Mouse (Mus musculus): Measurements from ENCODE around the gene Cd160. TPM values are rescaled to one million over a fixed set of nuclear protein-coding genes. Genes with fewer than 3 reads are reported as not detected.

Cd160 gene
- total RNA-seq (2021), result not detected

GRCm38 (mm10) chr3:96828984-96829383 lies at the start of gene Cd160, which contains the start of gene Pdzk1:
Gene Cd160 (minus strand): TSS chr3:96829351.
Gene Pdzk1 (plus strand): TSS chr3:96829284.
- intact Hi-C loops (cut with DNase I), result no loop called here
- no peak for DNase-seq

GRCm38 (mm10) chr3:96874808-96875571 lies 45.8 kb upstream of the Cd160 start:
- DNase-seq, result no peak
- intact Hi-C loops (cut with DNase I), result no loop called here

GRCm38 (mm10) chr3:96872501-96872900 lies 43.4 kb upstream of the Cd160 start:
- DNase-seq, result no peak
- intact Hi-C loops (cut with DNase I), result no loop called here

DNA sequence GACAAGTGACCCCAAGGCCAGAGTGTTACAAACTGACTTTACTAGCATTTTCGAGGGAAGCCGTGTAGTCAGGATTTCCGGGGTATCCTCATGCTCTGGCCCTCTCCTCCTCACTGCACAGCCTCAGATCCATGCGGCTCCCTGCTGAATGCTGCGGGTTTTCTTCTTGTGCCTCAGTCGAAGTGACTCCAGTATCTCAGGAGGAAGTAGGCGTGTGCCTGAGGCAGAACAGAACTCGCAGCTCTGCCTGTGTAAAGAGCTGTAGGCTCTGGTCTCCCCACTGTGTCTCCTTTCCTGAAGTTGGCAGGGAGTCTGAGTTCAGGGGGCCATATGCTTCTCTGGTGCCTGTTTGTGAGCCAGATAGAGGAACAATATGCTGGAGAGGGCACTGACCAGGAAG lies 41.9 kb upstream of the Cd160 start:
- DNase-seq, result no peak
- intact Hi-C loops (cut with DNase I), result no loop called here

DNA sequence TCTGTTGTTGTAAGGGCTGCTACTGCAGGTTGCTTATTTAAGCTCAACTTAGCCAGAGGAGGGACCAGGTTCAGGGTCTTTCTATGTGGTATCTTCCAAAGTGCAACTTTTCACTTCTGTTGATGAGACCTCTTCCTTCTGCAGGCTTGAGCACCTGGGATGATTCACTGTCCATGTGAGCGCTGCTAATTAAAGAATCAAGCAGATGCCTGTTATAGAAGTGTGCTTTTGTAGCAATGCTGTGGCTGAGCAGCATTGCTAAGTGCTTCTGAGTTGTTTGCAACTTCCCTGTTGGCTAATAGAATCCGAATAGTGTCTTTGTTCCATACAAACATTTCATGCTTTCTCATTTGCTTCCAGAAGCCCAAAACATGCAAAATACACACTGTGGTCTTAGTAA lies 41.1 kb upstream of the Cd160 start:
- intact Hi-C loops (cut with DNase I), result no loop called here
- DNase-seq, result no peak

DNA sequence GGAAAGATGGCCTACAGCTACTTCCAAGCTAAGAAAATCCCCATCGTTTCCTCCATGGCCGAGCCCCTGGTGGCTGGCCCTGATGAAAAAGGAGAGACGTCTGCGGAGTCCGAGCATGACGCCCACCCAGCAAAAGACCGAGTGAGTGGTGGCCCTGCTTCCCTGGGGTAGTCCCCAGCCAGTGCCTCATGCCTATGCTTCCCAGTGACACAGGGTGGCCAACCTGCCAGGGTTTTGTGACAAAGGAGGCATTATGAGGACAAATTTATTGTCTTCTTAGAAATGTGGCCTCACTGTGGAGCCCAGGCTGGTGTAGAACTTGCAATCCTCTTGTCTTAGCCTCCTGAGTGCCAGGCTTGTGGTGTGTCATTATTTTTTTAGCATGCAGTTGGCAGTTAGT lies 39.9 kb upstream of the Cd160 start:
- DNase-seq, result no peak
- intact Hi-C loops (cut with DNase I), result no loop called here

DNA sequence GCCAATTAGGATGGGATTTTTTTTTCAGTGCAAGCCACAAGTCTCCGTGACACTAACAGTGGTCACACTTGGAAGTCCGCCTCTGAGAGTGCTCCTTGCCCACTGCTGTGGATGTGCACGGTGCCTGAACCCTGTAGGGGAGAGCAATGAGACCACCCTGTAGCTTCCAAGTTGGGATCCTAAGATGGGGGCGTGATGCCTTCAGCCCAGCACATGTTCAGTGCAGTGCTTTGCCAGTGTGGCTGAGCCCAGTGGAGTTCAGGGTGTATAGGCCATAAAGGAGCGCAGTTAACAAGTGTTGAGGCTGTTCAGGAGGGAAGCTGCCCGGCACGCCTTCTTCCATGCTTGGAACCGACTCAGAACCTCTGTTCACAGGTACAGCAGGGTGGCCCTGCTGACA lies 39.4 kb upstream of the Cd160 start:
- intact Hi-C loops (cut with DNase I), result no loop called here
- no peak for DNase-seq

DNA sequence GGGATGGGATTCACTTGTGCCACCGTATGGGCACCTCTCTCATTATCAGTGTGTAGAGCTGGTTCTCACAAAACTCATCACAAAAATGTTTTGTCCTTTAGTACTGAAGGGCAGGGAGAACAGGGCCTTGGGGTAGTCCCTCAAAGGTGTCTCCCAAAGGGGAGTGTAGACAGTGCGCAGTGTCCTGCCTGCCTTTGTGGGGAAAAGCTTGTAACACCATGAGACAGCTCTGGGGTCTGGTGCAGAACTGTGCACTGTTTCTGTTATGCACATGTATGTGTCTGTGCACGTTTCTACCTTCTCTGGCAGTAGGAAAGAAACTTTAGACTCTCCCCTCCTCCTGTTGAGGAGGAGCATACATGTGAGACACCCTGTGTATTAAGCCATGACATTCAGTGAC lies 38.7 kb upstream of the Cd160 start:
- intact Hi-C loops (cut with DNase I), result no loop called here
- no peak for DNase-seq

DNA sequence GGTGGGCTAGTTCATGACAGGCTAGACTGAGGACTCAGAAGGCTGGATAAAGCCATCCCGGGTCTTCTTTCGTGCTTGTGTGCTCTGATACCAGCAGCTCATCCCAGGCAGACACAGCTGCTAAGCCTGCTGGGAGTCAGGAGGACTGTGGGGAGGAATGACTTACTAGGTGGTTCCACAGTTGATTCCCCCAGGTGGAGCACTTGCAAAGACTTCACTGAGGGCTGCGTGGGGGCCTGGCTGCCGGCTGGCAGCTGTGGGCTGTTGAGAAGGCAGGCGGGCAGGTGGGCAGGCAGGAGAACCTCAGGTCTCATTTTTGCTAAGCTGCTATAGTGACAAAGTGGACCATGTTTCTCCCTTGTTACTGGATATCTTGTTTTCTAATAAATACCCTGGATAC lies 31.3 kb upstream of the Cd160 start:
- no peak for DNase-seq
- intact Hi-C loops (cut with DNase I), result no loop called here

GRCm38 (mm10) chr3:96855833-96856232 lies 26.7 kb upstream of the Cd160 start:
- no peak for DNase-seq
- intact Hi-C loops (cut with DNase I), result no loop called here

DNA sequence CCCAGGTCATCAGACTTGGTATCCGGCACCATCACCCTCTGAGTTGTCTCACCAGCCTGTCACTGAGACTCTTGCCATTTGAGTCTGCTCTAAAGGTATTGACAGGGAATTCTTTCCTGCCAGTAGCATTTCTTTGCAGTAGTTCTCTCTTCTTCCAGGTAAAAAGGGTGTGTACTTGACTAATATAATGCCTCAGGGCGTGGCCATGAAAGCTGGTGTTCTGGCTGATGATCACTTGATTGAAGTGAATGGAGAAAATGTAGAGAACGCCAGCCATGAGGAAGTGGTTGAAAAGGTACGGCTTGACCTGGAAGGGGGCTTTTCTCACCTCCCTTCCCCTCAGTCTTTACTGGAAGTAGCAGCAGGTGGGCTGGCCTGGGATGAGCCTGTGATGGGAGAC lies 25.2 kb upstream of the Cd160 start:
- DNase-seq, result no peak
- intact Hi-C loops (cut with DNase I), result no loop called here

- intact Hi-C loops (cut with DNase I), result no loop called here
- DNase-seq, result no peak
These were observed 23.4 kb upstream of the Cd160 start for GRCm38 (mm10) chr3:96852561-96852960.

DNA sequence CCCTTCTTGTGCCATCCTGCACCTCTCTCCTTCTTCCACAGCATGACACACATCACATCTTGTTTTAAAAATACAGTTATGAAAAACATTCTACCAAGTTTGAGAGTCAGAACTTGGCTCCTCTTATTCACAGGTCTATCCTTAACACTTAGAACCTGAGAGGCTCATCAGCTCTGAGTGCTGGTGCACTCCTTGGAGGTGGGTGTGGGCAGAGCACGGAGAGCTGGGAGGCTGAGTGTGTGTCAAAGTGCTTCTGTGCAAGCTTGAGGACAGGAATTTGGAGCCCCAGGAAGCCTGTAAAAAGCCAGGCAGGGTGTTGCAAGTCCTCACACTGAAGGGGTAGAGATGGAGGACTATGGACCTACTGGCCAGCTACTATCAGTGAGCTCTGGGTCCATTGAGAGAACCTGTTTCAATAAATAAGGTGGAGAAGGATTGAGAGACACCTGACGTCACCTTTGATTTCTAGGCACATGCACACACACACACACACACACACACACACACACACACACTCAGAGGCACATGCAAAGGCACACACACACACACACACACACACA lies 20.1 kb upstream of the Cd160 start:
- no peak for DNase-seq
- intact Hi-C loops (cut with DNase I), result no loop called here

- DNase-seq, result no peak
These were observed 19.3 kb upstream of the Cd160 start for GRCm38 (mm10) chr3:96848470-96848869.

GRCm38 (mm10) chr3:96847661-96848060 lies 18.5 kb upstream of the Cd160 start:
- intact Hi-C loops (cut with DNase I), result no loop called here

More at GRCm38 (mm10) chr3:96848470-96848869, 19.3 kb upstream of the Cd160 start:
- intact Hi-C loops (cut with DNase I), result no loop called here

DNA sequence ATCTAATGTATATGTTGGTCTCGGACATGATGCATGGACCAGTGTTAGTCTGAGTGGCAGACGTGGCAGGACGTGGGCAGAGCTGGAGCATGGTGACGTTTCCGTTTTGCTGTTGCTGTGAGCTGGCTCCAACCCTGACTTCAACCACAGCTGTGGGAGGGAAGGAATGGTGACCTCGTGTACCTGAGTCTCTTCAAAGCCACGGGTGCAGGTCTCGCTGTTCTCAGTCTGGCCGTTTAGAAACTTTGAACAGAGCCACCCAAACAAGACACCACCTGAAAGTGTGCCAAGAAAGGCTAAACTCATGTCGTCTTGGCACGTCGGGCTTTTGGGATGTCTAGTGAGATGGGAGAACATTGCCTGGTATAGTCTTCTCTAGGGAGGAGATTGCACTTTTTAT lies 17.8 kb upstream of the Cd160 start:
- intact Hi-C loops (cut with DNase I), result no loop called here
- no peak for DNase-seq

More at GRCm38 (mm10) chr3:96847661-96848060, 18.5 kb upstream of the Cd160 start:
- no peak for DNase-seq

- intact Hi-C loops (cut with DNase I), result no loop called here
These were observed 16.7 kb upstream of the Cd160 start for GRCm38 (mm10) chr3:96845806-96846205.

DNA sequence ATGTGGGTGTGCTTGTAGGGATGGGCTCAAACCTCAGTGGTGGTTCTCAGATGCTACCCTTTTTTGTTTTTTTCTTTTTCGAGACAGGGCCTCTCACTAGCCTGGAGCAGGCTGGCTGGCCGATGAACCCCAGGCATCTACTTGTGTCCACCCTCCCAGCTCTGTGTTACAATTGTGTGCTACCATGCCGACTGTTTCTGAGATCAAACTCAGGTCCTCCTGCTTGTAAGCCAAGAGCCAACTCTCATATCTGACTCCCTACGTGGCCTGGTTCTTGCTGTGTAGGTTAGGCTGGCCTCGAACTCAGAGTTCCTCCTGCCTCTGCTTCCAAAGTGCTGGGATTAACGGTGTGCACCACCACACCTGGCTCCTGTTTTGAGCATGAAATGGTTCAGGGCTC lies 16.0 kb upstream of the Cd160 start:
- DNase-seq, result no peak
- intact Hi-C loops (cut with DNase I), result no loop called here

More at GRCm38 (mm10) chr3:96845806-96846205, 16.7 kb upstream of the Cd160 start:
- DNase-seq, result no peak

DNA sequence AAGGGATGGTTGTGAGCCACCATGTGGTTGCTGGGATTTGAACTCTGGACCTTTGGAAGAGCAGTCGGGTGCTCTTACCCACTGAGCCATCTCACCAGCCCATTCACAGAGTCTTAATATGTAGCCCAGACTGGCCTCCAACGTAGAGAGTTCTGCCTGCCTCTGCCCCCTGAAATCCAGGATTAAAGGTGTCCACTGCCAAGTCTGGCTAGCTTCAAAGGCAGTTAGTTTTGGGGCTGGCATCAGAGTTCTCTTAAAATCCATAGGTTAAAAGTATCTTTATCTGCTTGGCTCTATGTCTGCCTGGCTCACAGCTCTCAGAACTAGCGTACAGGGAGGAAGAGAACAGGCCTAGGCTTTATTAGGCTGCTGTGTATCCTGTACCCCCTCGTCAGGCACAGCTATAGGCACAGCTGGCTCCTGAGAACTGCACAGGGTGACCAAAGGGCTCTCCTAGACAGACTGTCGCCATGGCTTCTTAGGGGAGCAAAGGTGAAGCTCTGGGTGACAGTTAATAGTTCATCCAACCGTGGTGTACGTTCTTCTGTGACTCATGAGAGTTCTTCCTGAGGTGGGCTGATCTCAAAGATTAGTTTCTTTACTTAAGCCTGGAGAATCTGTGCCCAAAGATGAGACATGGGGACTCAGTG lies 10.0 kb upstream of the Cd160 start:
- intact Hi-C loops (cut with DNase I), result no loop called here
- DNase-seq, result no peak

DNA sequence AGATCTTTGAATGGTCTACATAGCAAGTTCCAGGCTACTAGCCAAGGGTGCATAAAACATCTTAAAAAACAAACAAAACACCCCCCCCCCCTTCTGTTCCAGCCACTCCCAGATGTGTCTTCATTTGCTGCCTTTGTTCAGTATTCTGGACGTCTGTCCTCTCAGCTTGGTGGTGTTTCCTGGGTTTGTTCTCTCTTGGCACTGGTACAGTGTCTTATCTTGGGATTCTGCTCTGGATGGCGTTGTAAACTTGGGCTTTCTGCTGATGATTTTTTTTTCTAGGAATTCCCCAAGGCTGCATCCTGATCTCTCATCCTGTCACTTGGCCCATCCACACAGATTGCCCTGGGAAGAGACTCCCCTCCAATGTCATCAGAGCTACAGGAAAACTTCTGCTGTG lies 7.3 kb upstream of the Cd160 start:
- intact Hi-C loops (cut with DNase I), result no loop called here
- DNase-seq, result no peak

DNA sequence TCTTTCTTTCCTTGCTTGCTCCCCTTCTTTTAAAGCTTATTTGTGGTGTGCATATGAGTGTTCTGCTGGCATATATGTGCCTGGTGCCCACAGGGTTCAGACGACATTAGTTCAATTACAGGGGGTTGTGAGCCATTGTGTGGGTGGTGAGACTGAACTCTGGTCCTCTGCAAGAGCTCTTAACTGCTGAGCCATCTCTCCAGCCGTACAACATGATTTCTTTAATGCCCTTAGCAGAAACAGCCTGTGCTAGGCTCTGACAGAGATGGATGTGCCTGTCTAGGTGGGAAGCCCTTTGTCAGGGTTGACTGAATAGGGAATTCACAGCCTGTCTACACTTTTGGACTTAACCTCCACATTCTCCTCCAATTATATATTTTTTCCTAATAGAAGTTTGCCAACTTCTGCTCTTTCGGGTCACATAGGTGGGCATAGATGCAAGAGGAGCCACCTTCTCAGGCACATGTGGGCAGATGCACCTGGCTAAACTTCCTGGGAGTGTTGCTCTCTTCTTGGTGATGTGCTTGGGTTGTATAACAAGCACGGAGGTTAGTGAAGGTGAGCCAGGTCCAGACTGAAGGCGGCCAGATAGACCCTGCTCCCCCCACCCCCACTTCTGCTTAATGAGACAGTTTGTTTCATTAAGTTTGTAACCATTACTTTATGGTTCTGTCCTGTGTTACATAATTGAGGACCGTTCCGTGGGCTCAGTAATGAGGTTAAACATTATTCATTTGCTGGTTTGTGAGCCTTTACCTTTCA lies 5.6 kb upstream of the Cd160 start:
- DNase-seq, result no peak
- intact Hi-C loops (cut with DNase I), result no loop called here
